Mouse (Mus musculus) limb, embryonic 14.5 days (tissue): ENCODE measurements around the gene Nfkbid. TPM values are rescaled to one million over a fixed set of nuclear protein-coding genes. Genes with fewer than 3 reads are reported as not detected.
"Not testable (repeated sequence)": the region's sequence is repeated elsewhere in the genome, so short reads cannot be mapped to it uniquely, and the experiment has no call there.

Experiments used
- ATAC-seq: fragments of 200-750 bp; cut with Nextera tagmentation; 2 replicates; pipeline ENCODE4 v1.8.0; 2017; ENCODE audit warnings: low read depth, moderate number of reproducible peaks, moderate TSS enrichment; ENCODE audit not compliant: low FRiP score
- DNase-seq: peaks from one replicate; pipeline ENCODE4 v3.0.0-alpha.2; 2015; ENCODE audit warnings: low spot score
- H3K27ac ChIP-seq: fragments of 300-500 bp; sonication (generic); replicated peaks from 2 replicates; pipeline ENCODE4 v1.5.1; 2014; ENCODE audit warnings: low read depth, mild to moderate bottlenecking, low read length, moderate library complexity, mixed read lengths
- H3K27me3 ChIP-seq: fragments of 300-500 bp; sonication (generic); 2 replicates; pipeline ENCODE4 v1.6.1; 2014; ENCODE audit warnings: low read length, mixed read lengths; ENCODE audit not compliant: control insufficient read depth, insufficient read depth
- H3K36me3 ChIP-seq: fragments of 300-500 bp; sonication (generic); 2 replicates; pipeline ENCODE4 v1.6.1; 2014; ENCODE audit warnings: mild to moderate bottlenecking, low read length, moderate library complexity, mixed read lengths; ENCODE audit not compliant: control insufficient read depth, insufficient read depth
- H3K4me1 ChIP-seq: fragments of 300-500 bp; sonication (generic); 2 replicates; pipeline ENCODE4 v1.6.1; 2014; ENCODE audit warnings: antibody characterized with exemption, low read length, mixed read lengths; ENCODE audit not compliant: control insufficient read depth, insufficient read depth
- H3K4me2 ChIP-seq: fragments of 300-500 bp; sonication (generic); replicated peaks from 2 replicates; pipeline ENCODE4 v1.6.1; 2014; ENCODE audit warnings: low read depth, mild to moderate bottlenecking, low read length, moderate library complexity; ENCODE audit not compliant: severe bottlenecking
- H3K4me3 ChIP-seq: fragments of 300-500 bp; sonication (generic); replicated peaks from 2 replicates; pipeline ENCODE4 v1.5.1; 2014; ENCODE audit warnings: low read length
- H3K9ac ChIP-seq: fragments of 300-500 bp; sonication (generic); 2 replicates; pipeline ENCODE4 v1.6.1; 2014; ENCODE audit warnings: mild to moderate bottlenecking, low read depth, low read length, moderate library complexity; ENCODE audit not compliant: severe bottlenecking
- H3K9me3 ChIP-seq: fragments of 300-500 bp; sonication (generic); 2 replicates; pipeline ENCODE4 v1.6.1; 2016; ENCODE audit warnings: low read length; ENCODE audit not compliant: control insufficient read depth
- POLR2A ChIP-seq: fragments of 200-500 bp; IDR thresholded peaks from 2 replicates; pipeline ENCODE4 v1.8.0; 2012; ENCODE audit warnings: inconsistent platforms, mild to moderate bottlenecking, moderate library complexity, borderline replicate concordance; ENCODE audit not compliant: insufficient read depth, insufficient read length; ENCODE audit errors: extremely low read depth
- WGBS: fragments of 180-500 bp; shearing (Covaris S2); extraction: QIAGEN DNeasy Blood & Tissue Kit; methylation state at CpG from one replicate; pipeline ENCODE4 v1.1.7; 2014; 5-methylcytosine and 5-hydroxymethylcytosine counted together
- polyA plus RNA-seq, 2 experiments: library from polyadenylated mRNA; depleted of rRNA in 1 of 2; stranded (reverse) in 1 of 2; unstranded in 1 of 2; fragments of >200 nt; fragmentation: Nextera tagmentation in 1 of 2; extraction: Ambion mirVana in 1 of 2; gene quantifications; 2 replicates each; pipeline versions ENCODE4 v1.2.1 to v1.2.3; 2012 to 2014

Nfkbid gene
- polyA plus RNA-seq, 2 experiments: 2.2 to 3.0 TPM

- Histone ChIP-seq H3K27ac (no peak overlapping the region), H3K4me1 (no peaks in the 10 kb centered on the region), H3K9me3 (no peaks in the 10 kb centered on the region), H3K27me3 (peaks cover 85% of the 10 kb centered on the region), H3K4me3 (no peak overlapping the region), H3K4me2 (no peak overlapping the region), H3K9ac (no peak overlapping the region), H3K36me3 (no peaks in the 10 kb centered on the region)
- ATAC-seq (no peak), DNase-seq (no peak)
- 24% methylated on average over 4 of the region's 4 CpGs for WGBS
- TF ChIP-seq POLR2A: no peak
Observed at GRCm38 (mm10) chr7:30463996-30464395, 42.5 kb downstream of the Nfkbid start.

- 12% methylated on average over 6 of the region's 6 CpGs for WGBS
- no peak overlapping the region for H3K4me3 ChIP-seq
- H3K9me3 ChIP-seq: no peaks in the 10 kb centered on the region
- no peak overlapping the region for H3K27ac ChIP-seq
- no peaks in the 10 kb centered on the region for H3K4me1 ChIP-seq
- H3K4me2 ChIP-seq: no peak overlapping the region
- H3K27me3 ChIP-seq: peaks cover 78% of the 10 kb centered on the region
- no peaks in the 10 kb centered on the region for H3K36me3 ChIP-seq
- ATAC-seq (no peak), DNase-seq (no peak)
- TF ChIP-seq POLR2A: no peak
- H3K9ac ChIP-seq: no peak overlapping the region
Observed at GRCm38 (mm10) chr7:30464816-30465300, 43.3 kb downstream of the Nfkbid start.

- no peak overlapping the region for H3K4me3 ChIP-seq
- H3K4me2 ChIP-seq: no peak overlapping the region
- peaks cover 9% of the 10 kb centered on the region for H3K27me3 ChIP-seq
- no peak overlapping the region for H3K27ac ChIP-seq
- no peak for TF ChIP-seq POLR2A
- ATAC-seq (no peak), DNase-seq (no peak)
- no peaks in the 10 kb centered on the region for H3K9me3 ChIP-seq
- no peaks in the 10 kb centered on the region for H3K36me3 ChIP-seq
- no peak overlapping the region for H3K9ac ChIP-seq
- 39% methylated on average over 5 of the region's 5 CpGs for WGBS
- H3K4me1 ChIP-seq: no peaks in the 10 kb centered on the region
Observed at GRCm38 (mm10) chr7:30472411-30472810, 50.9 kb downstream of the Nfkbid start.

- WGBS: 71% methylated on average over 4 of the region's 4 CpGs
- no peaks in the 10 kb centered on the region for H3K36me3 ChIP-seq
- no peak overlapping the region for H3K4me2 ChIP-seq
- no peak overlapping the region for H3K27ac ChIP-seq
- H3K4me3 ChIP-seq: no peak overlapping the region
- no peak for ATAC-seq
- H3K4me1 ChIP-seq: no peaks in the 10 kb centered on the region
- TF ChIP-seq POLR2A: no peak
- H3K9ac ChIP-seq: no peak overlapping the region
- H3K27me3 ChIP-seq: no peaks in the 10 kb centered on the region
- no peak for DNase-seq
- no peaks in the 10 kb centered on the region for H3K9me3 ChIP-seq
Observed at GRCm38 (mm10) chr7:30474999-30475398, 53.5 kb downstream of the Nfkbid start.

- not testable (repeated sequence) for H3K4me3 ChIP-seq, H3K27ac ChIP-seq, H3K9me3 ChIP-seq, H3K36me3 ChIP-seq, H3K9ac ChIP-seq, DNase-seq, H3K4me2 ChIP-seq, ATAC-seq, H3K4me1 ChIP-seq, H3K27me3 ChIP-seq
- whole genome bisulfite sequencing: 88% methylated on average over 5 of the region's 7 CpGs
Observed at GRCm38 (mm10) chr7:30476136-30476535, 54.6 kb downstream of the Nfkbid start.
